Mouse (Mus musculus): Measurements from ENCODE around the gene Fabp3.

Fabp3 gene

GRCm38 (mm10) chr4:130294513-130294912 is 13.9 kb upstream of the Fabp3 start:
- DNase-seq (ENCODE audit: low read depth, low spot score) = no peak

DNA sequence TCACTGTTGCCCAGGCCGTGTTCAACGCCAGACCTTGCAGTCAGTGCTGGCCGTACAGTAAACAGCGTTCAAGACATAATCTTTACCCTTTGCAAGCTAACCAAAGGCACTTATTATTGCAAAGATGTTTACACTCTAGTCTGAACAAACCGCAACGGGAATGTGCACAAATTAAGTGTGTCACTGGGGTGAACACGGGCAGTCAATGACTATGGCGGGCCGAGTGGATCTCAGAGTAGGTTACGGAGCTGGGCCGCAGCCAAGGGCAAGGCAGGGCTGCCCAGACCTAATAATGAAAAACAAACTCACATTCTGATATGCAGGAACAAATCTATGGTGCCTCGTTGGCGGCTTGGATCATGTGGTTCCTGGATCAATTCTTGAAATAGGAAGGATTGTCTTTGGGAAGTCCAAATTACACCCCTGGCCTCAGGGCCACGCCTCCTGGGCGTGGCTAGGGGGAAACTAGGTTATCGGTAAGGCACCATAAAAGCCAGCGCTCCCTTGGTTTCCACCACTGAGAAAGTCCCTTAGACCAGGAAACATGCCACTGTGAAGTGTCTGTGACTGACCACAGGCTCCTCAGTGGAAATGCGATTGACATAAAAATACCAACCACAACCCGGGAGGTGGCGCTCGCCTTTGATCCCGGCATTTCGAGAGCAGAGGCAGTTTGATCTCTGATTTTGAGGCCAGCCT is 13.2 kb upstream of the Fabp3 start:
- no peak for DNase-seq (ENCODE audit: low read depth, low spot score)

- no peak for DNase-seq (ENCODE audit: low read depth, low spot score)
Measured at GRCm38 (mm10) chr4:130296243-130296965, 12.0 kb upstream of the Fabp3 start.

DNA sequence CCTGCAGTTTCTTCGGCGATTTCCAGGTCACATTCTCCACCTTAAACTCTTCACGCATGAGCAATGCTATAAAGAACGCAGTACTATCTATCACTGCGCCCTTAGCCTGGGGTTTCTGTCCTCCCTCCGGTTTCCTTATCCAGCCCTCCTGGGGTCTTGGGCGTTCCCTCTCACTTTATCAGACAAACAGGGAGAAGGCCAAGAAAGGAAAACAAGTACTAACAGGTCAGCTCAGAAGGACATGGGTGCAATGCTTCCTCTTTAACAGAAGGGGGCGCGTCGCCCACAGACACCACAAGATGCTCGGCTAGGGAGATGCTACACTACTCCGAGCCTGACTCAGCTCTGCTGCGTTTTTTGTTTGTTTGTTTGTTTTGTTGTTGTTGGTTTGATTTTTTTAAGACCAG is 11.3 kb upstream of the Fabp3 start:
- peak; percentile 57 for DNase-seq (ENCODE audit: low read depth, low spot score)

- no peak for DNase-seq (ENCODE audit: low read depth, low spot score)
Measured at GRCm38 (mm10) chr4:130298877-130299628, 9.3 kb upstream of the Fabp3 start.

- DNase-seq (ENCODE audit: low read depth, low spot score) = no peak
Measured at GRCm38 (mm10) chr4:130299629-130300018, 8.8 kb upstream of the Fabp3 start.

DNA sequence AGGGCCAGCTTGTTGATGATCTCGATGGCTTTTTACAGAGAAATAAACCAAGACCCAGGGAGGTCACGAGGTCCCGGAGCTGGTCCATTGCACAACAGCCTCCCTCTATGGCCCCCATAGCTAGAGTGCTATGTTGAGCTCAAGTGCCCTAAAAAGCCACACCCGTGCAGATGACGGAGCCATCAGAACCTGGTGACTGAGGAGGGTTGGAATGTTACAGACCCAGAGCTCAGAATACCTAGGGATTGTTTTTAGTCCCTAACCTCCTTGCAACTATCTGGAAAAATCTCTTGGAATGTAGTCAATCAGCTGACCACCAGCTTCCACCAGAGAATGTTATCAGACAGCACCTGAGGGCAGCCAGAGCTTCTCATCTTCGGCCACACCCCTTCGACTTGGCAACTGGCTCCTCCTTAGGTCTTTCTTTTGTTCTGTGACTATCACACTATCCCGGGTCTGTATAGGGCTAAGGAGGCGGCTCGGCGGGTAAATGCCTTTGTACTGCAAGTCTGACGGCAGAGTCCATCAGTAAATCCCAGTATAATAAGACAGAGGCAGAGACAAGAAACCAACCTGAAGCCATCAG is 6.0 kb upstream of the Fabp3 start:
- peak; percentile 36 for DNase-seq (ENCODE audit: low read depth, low spot score)

- DNase-seq (ENCODE audit: low read depth, low spot score) = no peak
Measured at GRCm38 (mm10) chr4:130304746-130305145, 3.6 kb upstream of the Fabp3 start.

DNA sequence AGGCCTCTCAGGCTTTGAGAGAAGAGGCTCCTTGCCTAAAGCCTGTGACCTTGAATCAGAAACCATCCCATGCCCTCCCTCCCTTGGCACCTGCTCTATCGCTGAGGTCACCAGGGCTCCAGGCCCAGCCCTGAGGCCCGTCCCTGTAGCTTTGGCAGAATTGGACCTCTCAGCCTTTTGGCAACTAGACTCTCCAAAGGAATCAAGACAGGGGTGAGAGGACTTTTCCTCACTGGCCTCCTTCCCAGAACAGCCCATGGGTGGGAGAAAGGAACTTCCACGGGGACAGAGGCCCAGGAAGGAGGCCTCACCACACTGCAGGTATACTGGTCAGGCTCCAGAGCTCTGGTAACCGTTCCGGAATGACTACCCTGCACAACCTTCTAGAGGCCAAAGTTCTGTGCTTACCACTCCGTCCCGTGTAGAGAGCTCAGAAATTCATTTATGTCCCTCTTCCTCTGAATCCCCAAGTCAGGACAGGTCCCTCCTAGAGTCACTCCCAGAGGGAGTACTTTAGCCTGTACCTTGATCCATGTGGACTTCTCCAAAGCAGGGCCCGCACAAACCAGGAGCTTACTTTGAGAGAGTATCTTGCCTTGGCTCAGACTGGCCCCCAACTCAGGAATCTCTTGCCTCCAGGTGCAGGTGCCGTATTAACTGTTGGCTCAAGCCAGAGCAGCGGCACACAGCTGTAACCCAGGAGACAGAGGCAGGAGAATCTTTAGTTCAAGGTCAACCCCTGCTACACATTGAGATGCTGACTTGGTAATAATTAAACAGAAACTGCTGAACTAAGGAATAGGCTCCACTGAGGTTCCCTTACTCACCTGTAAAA is 1.4 kb upstream of the Fabp3 start:
- DNase-seq (ENCODE audit: low read depth, low spot score) = no peak

GRCm38 (mm10) chr4:130307851-130308230 is 554 bp upstream of the Fabp3 start:
- peak; percentile 67 for DNase-seq (ENCODE audit: low read depth, low spot score)

- no peak for DNase-seq (ENCODE audit: low read depth, low spot score)
Measured at GRCm38 (mm10) chr4:130309254-130309653, 859 bp downstream of the Fabp3 start.

DNA sequence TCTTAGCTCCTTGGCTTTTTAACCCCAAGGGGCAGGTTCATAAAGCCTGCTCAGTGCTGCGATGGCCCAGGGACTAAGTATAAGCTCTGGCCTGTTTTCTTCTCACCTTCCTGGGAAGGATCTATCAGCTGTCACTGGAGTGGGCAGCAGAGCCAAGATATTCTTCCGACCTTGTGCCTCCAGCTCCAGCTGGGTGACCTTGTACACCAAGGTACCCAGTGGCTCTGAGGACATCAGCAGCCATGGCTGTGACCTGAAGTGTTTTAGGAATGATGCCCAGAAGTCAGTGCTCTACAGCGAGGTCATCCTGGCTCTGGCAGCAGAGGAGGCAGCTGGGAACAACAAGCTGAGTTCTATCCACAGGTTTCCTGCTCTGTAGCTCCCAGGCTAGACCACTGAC is 4.1 kb downstream of the Fabp3 start:
- no peak for DNase-seq (ENCODE audit: low read depth, low spot score)

DNA sequence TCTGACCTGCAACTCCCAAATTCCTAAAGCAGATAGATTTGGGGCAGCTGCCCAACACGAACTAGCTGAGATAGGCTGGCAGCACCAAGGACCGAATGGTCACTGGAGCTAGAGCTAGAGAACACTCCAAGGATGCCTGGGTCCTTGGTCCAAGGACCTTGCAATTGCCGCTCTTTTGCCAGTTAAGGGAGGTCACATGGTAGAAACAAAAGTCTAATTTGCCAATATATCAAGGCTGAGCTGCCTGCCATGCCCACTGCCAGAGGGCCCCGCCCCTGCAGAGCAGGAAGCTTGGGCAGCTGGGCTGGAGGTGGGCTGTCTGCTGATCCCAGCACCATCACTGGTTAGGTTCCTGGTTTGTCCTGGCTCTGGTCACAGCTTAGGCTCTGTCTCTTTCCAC is 5.2 kb downstream of the Fabp3 start:
- no peak for DNase-seq (ENCODE audit: low read depth, low spot score)

DNA sequence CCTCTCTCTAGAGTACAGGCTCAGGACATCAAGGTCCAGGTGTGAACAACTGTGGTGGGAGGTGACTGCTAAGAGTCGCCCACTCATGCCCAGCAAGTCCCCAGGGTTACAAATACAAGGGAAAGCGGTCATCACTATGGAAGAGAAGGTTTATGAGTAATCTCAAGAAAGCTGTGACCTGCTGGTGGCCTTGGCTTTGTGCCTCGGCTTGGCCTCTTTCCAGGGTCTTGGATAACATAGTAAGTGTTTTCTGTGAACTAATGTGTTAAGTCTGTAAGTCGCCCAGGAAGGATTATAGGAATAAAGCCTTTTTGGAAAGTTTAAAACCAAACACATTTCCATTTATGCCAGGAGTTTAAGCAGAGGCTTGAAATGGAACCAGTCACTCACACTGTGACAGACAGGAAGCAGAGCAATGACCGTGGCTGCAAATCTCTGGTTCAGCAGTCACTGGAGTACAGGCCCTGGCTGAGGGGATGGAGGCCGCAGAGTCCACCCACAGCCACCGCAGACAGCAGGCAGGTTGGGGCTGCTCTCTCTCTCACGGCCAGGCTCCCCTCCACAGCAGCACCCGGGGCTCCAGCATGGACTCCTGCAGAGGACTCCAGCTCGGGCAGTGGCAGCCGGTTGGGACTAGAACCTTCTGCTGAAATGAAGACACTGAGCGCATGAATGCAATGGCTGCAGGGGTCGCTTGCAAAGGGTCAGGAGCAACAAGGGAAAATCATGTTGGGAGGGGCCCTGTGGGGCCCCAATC is 7.6 kb downstream of the Fabp3 start:
- no peak for DNase-seq (ENCODE audit: low read depth, low spot score)

DNA sequence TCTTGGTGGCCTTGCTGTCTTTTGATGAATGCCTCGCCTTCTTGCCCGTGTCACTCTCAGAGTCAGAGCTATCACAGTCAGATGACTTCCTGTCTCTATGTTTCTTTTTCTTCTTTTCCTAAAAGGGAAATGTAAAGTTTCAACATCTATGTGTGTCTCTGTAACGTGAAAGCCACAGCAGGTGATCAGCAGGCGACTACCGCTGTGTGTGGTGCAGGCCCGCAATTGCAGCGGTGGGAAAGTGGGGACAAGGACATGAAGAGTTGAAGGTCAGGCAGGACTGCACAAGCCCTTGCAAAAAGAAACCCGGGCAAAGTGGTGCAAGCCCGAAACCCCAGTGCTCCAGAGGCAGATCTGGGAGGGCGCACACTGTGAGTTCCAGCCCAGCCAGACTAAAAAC is 8.3 kb downstream of the Fabp3 start:
- DNase-seq (ENCODE audit: low read depth, low spot score) = no peak

DNA sequence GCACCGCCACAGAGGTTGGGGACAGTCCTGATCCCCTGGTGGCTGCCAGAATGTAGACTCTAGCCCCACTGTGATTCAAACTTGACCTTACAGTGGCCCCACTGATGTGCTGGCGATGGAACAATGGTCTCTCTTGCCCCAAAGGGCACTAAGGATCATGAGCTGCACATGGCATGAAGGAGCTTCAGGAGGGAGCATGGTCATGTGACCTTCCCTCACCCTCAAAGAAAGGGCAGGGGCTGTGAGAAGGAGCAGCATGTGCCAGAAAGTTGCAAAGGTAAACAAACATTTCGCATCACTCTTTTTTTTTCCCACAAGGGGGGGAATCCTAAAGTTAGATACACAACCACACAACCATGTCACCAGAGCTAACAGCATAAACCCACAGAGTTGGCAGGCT is 9.7 kb downstream of the Fabp3 start:
- DNase-seq (ENCODE audit: low read depth, low spot score) = no peak

GRCm38 (mm10) chr4:130319564-130319963 is 11.2 kb downstream of the Fabp3 start:
- DNase-seq (ENCODE audit: low read depth, low spot score) = no peak

- DNase-seq (ENCODE audit: low read depth, low spot score) = no peak
Measured at GRCm38 (mm10) chr4:130321640-130322039, 13.2 kb downstream of the Fabp3 start.

DNA sequence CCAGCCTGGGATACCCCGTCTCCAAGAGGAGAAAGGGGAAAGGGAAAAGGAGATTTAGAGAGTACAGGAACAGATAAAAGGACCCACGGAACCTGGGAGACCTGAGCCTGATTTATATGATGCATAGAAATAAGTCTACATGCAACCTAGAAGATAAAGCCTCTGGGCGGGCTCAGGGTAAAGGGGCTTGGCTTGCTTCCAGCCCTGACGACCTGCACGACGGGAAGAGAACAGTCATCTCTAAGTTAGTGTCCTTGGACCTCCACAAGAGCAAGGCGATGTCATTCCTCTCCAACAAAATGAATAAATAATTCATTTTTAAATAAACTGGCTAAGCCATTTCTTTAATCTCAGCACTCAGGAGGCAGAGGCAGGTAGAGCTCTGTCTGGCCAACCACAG is 14.2 kb downstream of the Fabp3 start:
- no peak for DNase-seq (ENCODE audit: low read depth, low spot score)

DNA sequence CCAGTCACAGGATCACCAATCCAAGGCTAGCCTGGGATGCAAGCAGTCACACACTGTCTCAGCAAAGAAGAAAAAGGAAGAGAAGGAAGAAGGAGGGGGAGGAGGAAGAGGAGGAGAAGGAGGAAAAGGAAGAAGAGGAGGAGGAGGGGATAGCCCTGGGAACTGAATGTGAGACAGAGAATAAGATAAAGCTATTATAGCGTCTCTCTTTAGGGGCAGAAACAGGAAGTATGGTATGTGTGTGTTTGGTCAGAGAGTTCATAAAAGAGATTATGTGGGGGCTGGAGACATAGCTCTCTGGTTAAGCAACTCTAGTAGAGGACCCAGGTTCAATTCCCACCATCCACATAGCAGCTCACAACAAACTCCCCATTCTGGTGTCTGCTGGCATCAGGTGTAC is 14.8 kb downstream of the Fabp3 start:
- DNase-seq (ENCODE audit: low read depth, low spot score) = no peak

DNA sequence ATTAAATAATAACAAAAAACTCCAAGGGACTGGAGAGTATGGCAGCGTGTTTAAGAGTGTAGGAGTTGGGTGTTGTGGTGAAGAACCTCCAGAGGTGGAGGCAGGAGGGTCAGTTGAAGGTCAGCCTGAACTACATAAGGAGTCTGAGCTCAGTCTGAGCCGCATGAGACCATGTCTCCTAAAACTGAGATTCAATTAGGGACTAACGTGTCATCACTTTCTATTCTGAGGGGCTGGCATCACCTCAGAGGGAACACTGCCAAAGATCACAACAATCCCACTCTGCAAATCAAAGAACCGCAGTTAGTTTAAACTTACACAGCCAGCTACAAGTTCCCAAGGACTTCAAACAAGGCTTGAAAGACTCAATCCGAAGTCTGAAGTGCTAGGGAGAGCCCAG is 15.2 kb downstream of the Fabp3 start:
- DNase-seq (ENCODE audit: low read depth, low spot score) = no peak

Data from WW6 (cell line).